9 mouse cellular contexts compared by ENCODE assay signal in genomic region chr11:82683765-82684505, GRCm38 (mm10).
DNase-seq lines count a peak whose midpoint lies in the region; ATAC-seq and TF ChIP-seq lines count a peak whose summit lies in the region.
"Had no signal": no experiment of that assay in that cellular context is flagged by ENCODE, and none has a peak within 500 bp of the region (broad histone marks: within the 10 kb centered on the region; RNA-seq: fewer than 3 reads in every experiment).

No protein-coding gene starts in this region.

- H3K36me3 ChIP-seq in hindbrain, embryonic 11.5 days (ENCODE audit: control insufficient read depth, insufficient read depth, low read length): no peaks in the 10 kb centered on the region
- H3K36me3 ChIP-seq in liver, postnatal 0 days (replicated peaks; ENCODE audit: insufficient read depth, low read length): no peaks in the 10 kb centered on the region
- H3K36me3 ChIP-seq: heart, embryonic 15.5 days had no signal

- DNase-seq in left cerebral cortex, adult 18-20 months (ENCODE audit: low spot score in 2 of 2): peak; percentile 41 to 43
- DNase-seq in left cerebral cortex, adult 11 months (ENCODE audit: low spot score): no peak
- peak; percentile 97 for DNase-seq in brain, adult 2 months (ENCODE audit: low read depth, low spot score)
- DNase-seq in embryo, embryonic 10 days (ENCODE audit: low spot score): peak; percentile 64
- peak; percentile 46 for DNase-seq in hindbrain, embryonic 11.5 days (ENCODE audit: low spot score)
- peak; percentile 17 for DNase-seq in liver, postnatal 0 days
- no peak for DNase-seq in adrenal gland, postnatal 14 days

- no peaks in the 10 kb centered on the region for H3K4me1 ChIP-seq in hindbrain, embryonic 11.5 days (replicated peaks; ENCODE audit: control insufficient read depth, insufficient read depth, low read length)
- no peaks in the 10 kb centered on the region for H3K4me1 ChIP-seq in liver, postnatal 0 days (ENCODE audit: insufficient read depth)
- H3K4me1 ChIP-seq: heart, embryonic 15.5 days had no signal

- peak; percentile 57 for TF ChIP-seq CTCF in liver, postnatal 0 days (IDR thresholded peaks at IDR 0.05; ENCODE audit: low read depth)

- 55% methylated on average over 12 of the region's 12 CpGs for WGBS in hindbrain, embryonic 11.5 days
- WGBS in liver, postnatal 0 days (ENCODE audit: insufficient replicate concordance): 47% methylated on average over 12 of the region's 12 CpGs

- H3K9me3 ChIP-seq in hindbrain, embryonic 11.5 days (ENCODE audit: control insufficient read depth, low read length): no peaks in the 10 kb centered on the region
- H3K9me3 ChIP-seq in liver, postnatal 0 days (ENCODE audit: low read length): no peaks in the 10 kb centered on the region
- H3K9me3 ChIP-seq: heart, embryonic 15.5 days had no signal

- H3K4me3 ChIP-seq in hindbrain, embryonic 11.5 days (ENCODE audit: low read depth, low read length): no peak overlapping the region
- no peak overlapping the region for H3K4me3 ChIP-seq in liver, postnatal 0 days (ENCODE audit: low read depth, low read length)
- H3K4me3 ChIP-seq: heart, embryonic 15.5 days had no signal

- no peak overlapping the region for H3K9ac ChIP-seq in hindbrain, embryonic 11.5 days (ENCODE audit: low read depth, low read length)
- no peak overlapping the region for H3K9ac ChIP-seq in liver, postnatal 0 days (replicated peaks)
- H3K9ac ChIP-seq: heart, embryonic 15.5 days had no signal

- TF ChIP-seq EP300 in liver, postnatal 0 days (IDR thresholded peaks at IDR 0.05; ENCODE audit: low read depth): no peak

- H3K27me3 ChIP-seq in hindbrain, embryonic 11.5 days (ENCODE audit: control insufficient read depth, insufficient read depth, low read length): no peaks in the 10 kb centered on the region
- no peaks in the 10 kb centered on the region for H3K27me3 ChIP-seq in liver, postnatal 0 days (ENCODE audit: insufficient read depth, low read length)

- ATAC-seq in hindbrain, embryonic 11.5 days (ENCODE audit: low FRiP score): no peak
- ATAC-seq in liver, postnatal 0 days: no peak
- no peak for ATAC-seq in erythroid progenitor cell, adult 5-6 weeks (replicated peaks; ENCODE audit: low FRiP score, poor library complexity, severe bottlenecking)

- no peak overlapping the region for H3K27ac ChIP-seq in hindbrain, embryonic 11.5 days (ENCODE audit: low read depth, low read length)
- no peak overlapping the region for H3K27ac ChIP-seq in liver, postnatal 0 days (ENCODE audit: low read depth)
- H3K27ac ChIP-seq: heart, embryonic 15.5 days had no signal

- no peak overlapping the region for H3K4me2 ChIP-seq in hindbrain, embryonic 11.5 days (replicated peaks; ENCODE audit: low read depth, low read length)
- H3K4me2 ChIP-seq in liver, postnatal 0 days (ENCODE audit: low read depth, low read length): no peak overlapping the region
- H3K4me2 ChIP-seq: heart, embryonic 15.5 days had no signal

Comparison
In these comparisons a context has a peak if more than half of its experiments do, and no peak if none do; other contexts are left out.
1. DNase-seq: peak in left cerebral cortex, adult 18-20 months (2 of 2), brain, adult 2 months (single experiment), embryo, embryonic 10 days (single experiment), hindbrain, embryonic 11.5 days (single experiment) and liver, postnatal 0 days (single experiment); none in left cerebral cortex, adult 11 months (single experiment) and adrenal gland, postnatal 14 days (single experiment).